Mouse (Mus musculus): ENCODE data around the gene Hist4h4.

The Hist4h4 gene

GRCm38 (mm10) chr6:136782146-136782545 lies 22.1 kb downstream of the Hist4h4 start:
- no peak for DNase-seq (ENCODE audit: low spot score)

- DNase-seq (ENCODE audit: low spot score) = no peak
These were observed 22.7 kb downstream of the Hist4h4 start, which contains the start of gene Gucy2c for GRCm38 (mm10) chr6:136781377-136781986. Gene Gucy2c (minus strand): TSS chr6:136781765.

DNA sequence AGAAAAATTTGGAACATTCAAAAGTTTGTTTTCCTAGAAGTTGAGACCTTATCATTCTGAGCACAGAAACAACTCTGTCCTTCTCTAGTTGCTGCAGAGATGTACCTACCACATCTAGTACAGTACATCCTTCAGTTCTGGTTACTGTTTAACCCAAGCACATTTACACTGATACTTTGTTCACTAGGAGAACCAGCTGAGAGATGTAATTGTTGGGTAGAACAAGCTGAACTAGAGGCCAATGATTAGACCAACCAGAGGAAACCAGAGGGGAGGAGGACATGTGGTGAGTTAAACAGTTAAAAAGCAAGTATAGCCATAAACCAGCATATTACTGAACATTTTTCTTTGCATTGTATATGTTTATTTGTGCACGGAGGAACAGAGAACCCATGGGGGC lies 27.8 kb downstream of the Hist4h4 start:
- no peak for DNase-seq (ENCODE audit: low spot score)

- DNase-seq (ENCODE audit: low spot score) = no peak
These were observed 34.4 kb downstream of the Hist4h4 start for GRCm38 (mm10) chr6:136769859-136770258.

DNA sequence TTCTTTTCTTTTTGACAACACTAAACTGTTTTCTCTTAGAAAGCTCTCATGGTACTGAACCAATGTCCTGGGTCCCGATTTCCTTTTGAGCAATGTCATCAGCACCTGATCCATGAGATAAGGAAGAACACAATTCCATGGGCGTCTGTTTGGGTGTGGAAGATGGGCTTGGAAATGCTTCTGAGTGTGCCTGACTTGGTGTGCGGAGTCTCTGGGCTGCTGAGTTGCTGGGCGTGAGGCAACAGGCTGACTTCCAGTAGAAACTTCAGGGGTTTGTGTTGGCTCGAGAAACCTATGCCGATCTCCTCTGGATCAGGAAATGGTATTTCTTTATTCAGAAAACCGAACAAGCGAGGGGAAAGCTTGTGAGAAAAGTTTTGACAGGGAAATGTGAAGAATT lies 35.1 kb downstream of the Hist4h4 start:
- DNase-seq (ENCODE audit: low spot score) = no peak

- no peak for DNase-seq (ENCODE audit: low spot score)
These were observed 40.3 kb downstream of the Hist4h4 start for GRCm38 (mm10) chr6:136763912-136764311.

Measured in ovary, postnatal 14 days (tissue).